Mouse (Mus musculus): ENCODE data around the gene Bcl3. TPM values are rescaled to one million over a fixed set of nuclear protein-coding genes. Genes with fewer than 3 reads are reported as not detected.
A peak's percentile ranks its signal among the peaks of the same experiment; 100 is the strongest.

Gene Bcl3
- polyA plus RNA-seq, 1 experiment from 2014 or later: 2.7 TPM

- Histone ChIP-seq H3K36me3 (no peaks in the 10 kb centered on the region), H3K9me3 (no peaks in the 10 kb centered on the region), H3K4me1 (peaks cover 13% of the 10 kb centered on the region), H3K27ac (no peak within 1 kb of the TSS), H3K4me3 (peak within 1 kb of the TSS; percentile 37), H3K27me3 (ENCODE audit: insufficient read depth, poor library complexity, severe bottlenecking) (peaks cover 67% of the 10 kb centered on the region)
- no peak for DNase-seq (ENCODE audit: low spot score)
- WGBS: 6% methylated on average over 32 of the region's 33 CpGs
These were observed 29.4 kb upstream of the Bcl3 start, which contains the start of gene Gm19345 for GRCm38 (mm10) chr7:19851858-19852570. Gm19345 (plus strand) TSS chr7:19852003.

GRCm38 (mm10) chr7:19844521-19845171 is 22.1 kb upstream of the Bcl3 start:
- no peaks in the 10 kb centered on the region for H3K36me3 ChIP-seq
- no peak for DNase-seq (ENCODE audit: low spot score)
- H3K27ac ChIP-seq: no peak overlapping the region
- H3K4me3 ChIP-seq: no peak overlapping the region
- peaks cover 14% of the 10 kb centered on the region for H3K4me1 ChIP-seq
- H3K27me3 ChIP-seq (ENCODE audit: insufficient read depth, poor library complexity, severe bottlenecking): peaks cover 53% of the 10 kb centered on the region
- H3K9me3 ChIP-seq: no peaks in the 10 kb centered on the region
- WGBS: 59% methylated on average over 15 of the region's 15 CpGs

GRCm38 (mm10) chr7:19843561-19843960 is 21.0 kb upstream of the Bcl3 start:
- 4% methylated on average over 11 of the region's 11 CpGs for WGBS
- Histone ChIP-seq H3K27ac (no peak overlapping the region), H3K9me3 (no peaks in the 10 kb centered on the region), H3K36me3 (no peaks in the 10 kb centered on the region), H3K4me1 (peaks cover 14% of the 10 kb centered on the region), H3K27me3 (ENCODE audit: insufficient read depth, poor library complexity, severe bottlenecking) (peaks cover 49% of the 10 kb centered on the region), H3K4me3 (no peak overlapping the region)
- no peak for DNase-seq (ENCODE audit: low spot score)

DNA sequence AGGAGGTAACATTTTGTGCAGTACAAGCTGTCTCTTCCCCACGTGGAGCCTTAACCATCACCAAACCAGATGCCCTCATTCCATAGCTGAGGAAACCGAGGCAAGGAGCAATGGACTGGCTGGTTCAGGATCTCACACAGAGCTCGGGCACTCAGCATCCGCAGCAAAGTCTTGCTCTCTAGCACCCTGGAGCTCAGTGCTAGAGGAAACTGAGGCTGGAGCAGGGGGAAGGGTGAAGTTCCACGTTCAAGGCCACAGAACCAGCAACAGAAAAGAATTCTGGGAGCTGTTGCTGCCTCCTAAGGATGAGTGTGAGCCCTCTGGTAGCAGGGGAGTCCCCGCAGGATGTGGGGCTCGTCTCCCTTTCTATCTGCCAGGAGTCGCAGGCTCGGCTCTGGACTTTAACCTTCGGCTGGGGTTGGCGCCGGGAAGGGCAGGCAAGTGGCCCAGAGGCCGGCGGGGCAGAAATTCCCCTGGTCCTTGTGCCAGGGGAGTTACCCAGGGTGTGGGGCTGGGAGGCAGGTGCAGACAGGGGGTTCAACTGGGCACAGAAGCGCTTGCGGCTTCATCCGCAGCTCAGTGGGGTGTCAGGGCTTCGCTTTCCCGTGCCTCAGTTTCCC is 20.4 kb upstream of the Bcl3 start:
- H3K27me3 ChIP-seq (ENCODE audit: insufficient read depth, poor library complexity, severe bottlenecking): peaks cover 45% of the 10 kb centered on the region
- 27% methylated on average over 19 of the region's 19 CpGs for WGBS
- no peaks in the 10 kb centered on the region for H3K9me3 ChIP-seq
- H3K4me3 ChIP-seq: no peak overlapping the region
- H3K27ac ChIP-seq: no peak overlapping the region
- H3K36me3 ChIP-seq: no peaks in the 10 kb centered on the region
- no peak for DNase-seq (ENCODE audit: low spot score)
- H3K4me1 ChIP-seq: peaks cover 14% of the 10 kb centered on the region

GRCm38 (mm10) chr7:19841686-19842413 is 19.3 kb upstream of the Bcl3 start:
- H3K4me3 ChIP-seq: no peak overlapping the region
- H3K36me3 ChIP-seq: no peaks in the 10 kb centered on the region
- H3K27ac ChIP-seq: no peak overlapping the region
- peaks cover 37% of the 10 kb centered on the region for H3K27me3 ChIP-seq (ENCODE audit: insufficient read depth, poor library complexity, severe bottlenecking)
- 81% methylated on average over 21 of the region's 21 CpGs for WGBS
- H3K9me3 ChIP-seq: no peaks in the 10 kb centered on the region
- 0 out of 2 replicates have a peak, but pooled peaks cover 6% of the 10 kb centered on the region for H3K4me1 ChIP-seq
- DNase-seq (ENCODE audit: low spot score): no peak

- no peak for DNase-seq (ENCODE audit: low spot score)
- Histone ChIP-seq H3K4me3 (no peak overlapping the region), H3K27me3 (ENCODE audit: insufficient read depth, poor library complexity, severe bottlenecking) (peaks cover 32% of the 10 kb centered on the region), H3K9me3 (no peaks in the 10 kb centered on the region), H3K4me1 (0 out of 2 replicates have a peak, but pooled peaks cover 6% of the 10 kb centered on the region), H3K36me3 (no peaks in the 10 kb centered on the region), H3K27ac (no peak overlapping the region)
- 80% methylated on average over 3 of the region's 3 CpGs for WGBS
These were observed 18.4 kb upstream of the Bcl3 start for GRCm38 (mm10) chr7:19840936-19841335.

GRCm38 (mm10) chr7:19840371-19840770 is 17.8 kb upstream of the Bcl3 start:
- Histone ChIP-seq H3K36me3 (no peaks in the 10 kb centered on the region), H3K27me3 (ENCODE audit: insufficient read depth, poor library complexity, severe bottlenecking) (peaks cover 27% of the 10 kb centered on the region), H3K4me1 (0 out of 2 replicates have a peak, but pooled peaks cover 6% of the 10 kb centered on the region), H3K9me3 (no peaks in the 10 kb centered on the region), H3K27ac (no peak overlapping the region), H3K4me3 (no peak overlapping the region)
- 75% methylated on average over 4 of the region's 4 CpGs for WGBS
- no peak for DNase-seq (ENCODE audit: low spot score)

DNA sequence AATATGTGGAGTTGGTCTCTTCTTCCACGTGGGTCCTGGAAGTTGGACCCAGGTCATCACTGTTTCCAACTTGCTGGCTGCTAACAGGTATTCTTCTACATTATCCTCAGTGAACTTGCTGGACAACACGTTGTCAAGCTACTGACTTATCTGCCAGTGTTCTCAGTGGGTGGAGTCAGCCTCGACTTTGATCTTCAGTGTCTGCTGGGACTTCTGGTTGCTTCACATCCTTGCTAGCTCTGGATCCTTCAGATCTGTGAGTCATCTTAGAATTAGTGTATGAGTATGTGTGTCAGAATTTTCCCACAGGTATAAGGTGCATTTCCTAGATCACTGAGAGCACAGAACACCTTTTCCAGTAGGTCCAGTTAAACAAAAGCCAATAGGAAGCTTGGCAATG is 14.3 kb upstream of the Bcl3 start:
- Histone ChIP-seq H3K27me3 (ENCODE audit: insufficient read depth, poor library complexity, severe bottlenecking) (peaks cover 3% of the 10 kb centered on the region; the same call in 1 of the 2 replicates), H3K4me1 (no peaks in the 10 kb centered on the region; the same call in 1 of the 2 replicates), H3K9me3 (no peaks in the 10 kb centered on the region), H3K4me3 (no peak overlapping the region), H3K36me3 (no peaks in the 10 kb centered on the region), H3K27ac (no peak overlapping the region)
- 45% methylated on average over 3 of the region's 3 CpGs for WGBS
- no peak for DNase-seq (ENCODE audit: low spot score)

DNA sequence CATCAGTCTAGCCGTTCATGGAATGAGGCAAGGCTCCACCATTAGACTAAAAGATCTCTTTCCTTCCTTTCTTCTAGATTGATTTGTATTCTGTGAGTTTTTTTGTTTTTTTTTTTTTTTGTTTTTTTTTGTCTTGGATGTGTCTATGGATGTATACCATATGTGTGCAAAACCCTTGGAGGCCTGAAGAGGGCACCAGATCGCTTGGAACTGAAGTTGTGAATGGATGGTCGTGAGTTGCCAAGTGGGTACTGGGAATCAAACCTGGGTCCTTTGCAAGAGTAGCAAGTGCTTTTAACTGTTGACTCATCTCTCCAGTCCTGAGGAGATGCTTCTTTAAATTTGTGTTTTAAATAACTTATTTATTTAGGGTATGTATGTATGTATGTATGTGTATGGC is 11.5 kb upstream of the Bcl3 start:
- no peak for DNase-seq (ENCODE audit: low spot score)
- H3K4me1 ChIP-seq: peaks cover 7% of the 10 kb centered on the region
- WGBS: 54% methylated on average over 3 of the region's 3 CpGs
- no peak overlapping the region for H3K4me3 ChIP-seq
- H3K27ac ChIP-seq: no peak overlapping the region
- no peaks in the 10 kb centered on the region for H3K9me3 ChIP-seq
- H3K36me3 ChIP-seq: no peaks in the 10 kb centered on the region
- H3K27me3 ChIP-seq (ENCODE audit: insufficient read depth, poor library complexity, severe bottlenecking): peaks cover 9% of the 10 kb centered on the region; the same call in 1 of the 2 replicates

- Histone ChIP-seq H3K9me3 (no peaks in the 10 kb centered on the region), H3K27ac (no peak overlapping the region), H3K4me3 (no peak overlapping the region), H3K27me3 (ENCODE audit: insufficient read depth, poor library complexity, severe bottlenecking) (peaks cover 12% of the 10 kb centered on the region; the same call in 1 of the 2 replicates), H3K36me3 (no peaks in the 10 kb centered on the region), H3K4me1 (peaks cover 8% of the 10 kb centered on the region)
- DNase-seq (ENCODE audit: low spot score): no peak
- 39% methylated on average over 9 of the region's 9 CpGs for WGBS
These were observed 9.3 kb upstream of the Bcl3 start for GRCm38 (mm10) chr7:19831837-19832236.

- WGBS: 34% methylated on average over 13 of the region's 13 CpGs
- DNase-seq (ENCODE audit: low spot score): no peak
- 0 out of 2 replicates have a peak overlapping the region, but pooled peaks have one; percentile 18 for H3K4me3 ChIP-seq
- no peak overlapping the region for H3K27ac ChIP-seq
- peaks cover 14% of the 10 kb centered on the region; the same call in 1 of the 2 replicates for H3K27me3 ChIP-seq (ENCODE audit: insufficient read depth, poor library complexity, severe bottlenecking)
- peaks cover 10% of the 10 kb centered on the region for H3K4me1 ChIP-seq
- H3K9me3 ChIP-seq: no peaks in the 10 kb centered on the region
- no peaks in the 10 kb centered on the region for H3K36me3 ChIP-seq
These were observed 8.1 kb upstream of the Bcl3 start for GRCm38 (mm10) chr7:19830682-19831156.

GRCm38 (mm10) chr7:19829694-19830093 is 7.1 kb upstream of the Bcl3 start:
- H3K9me3 ChIP-seq: no peaks in the 10 kb centered on the region
- H3K27ac ChIP-seq: no peak overlapping the region
- no peak for DNase-seq (ENCODE audit: low spot score)
- no peak overlapping the region for H3K4me3 ChIP-seq
- peaks cover 10% of the 10 kb centered on the region for H3K4me1 ChIP-seq
- H3K27me3 ChIP-seq (ENCODE audit: insufficient read depth, poor library complexity, severe bottlenecking): peaks cover 14% of the 10 kb centered on the region; the same call in 1 of the 2 replicates
- WGBS: 80% methylated on average over 3 of the region's 3 CpGs
- no peaks in the 10 kb centered on the region for H3K36me3 ChIP-seq

Data from heart, embryonic 10.5 days (tissue).